Mouse (Mus musculus) forebrain, embryonic 16.5 days (tissue): ENCODE measurements around the gene Tbc1d15. TPM values are rescaled to one million over a fixed set of nuclear protein-coding genes. Genes with fewer than 3 reads are reported as not detected.

Experiments used
- ATAC-seq: fragments of 200-750 bp; cut with Nextera tagmentation; 2 replicates; pipeline ENCODE4 v1.8.0; 2017; ENCODE audit warnings: mild to moderate bottlenecking, moderate library complexity
- H3K27ac ChIP-seq: fragments of 300-500 bp; sonication (generic); 2 replicates; pipeline ENCODE4 v1.5.1; 2014; ENCODE audit warnings: low read length, control low read depth
- H3K27me3 ChIP-seq: fragments of 300-500 bp; sonication (generic); replicated peaks from 2 replicates; pipeline ENCODE4 v1.6.1; 2014; ENCODE audit warnings: low read length; ENCODE audit not compliant: control insufficient read depth, insufficient read depth
- H3K36me3 ChIP-seq: fragments of 300-500 bp; sonication (generic); 2 replicates; pipeline ENCODE4 v1.6.1; 2014; ENCODE audit not compliant: control insufficient read depth, insufficient read depth
- H3K4me1 ChIP-seq: fragments of 300-500 bp; sonication (generic); replicated peaks from 2 replicates; pipeline ENCODE4 v1.6.1; 2014; ENCODE audit warnings: low read length; ENCODE audit not compliant: control insufficient read depth, insufficient read depth
- H3K4me2 ChIP-seq: fragments of 300-500 bp; sonication (generic); 2 replicates; pipeline ENCODE4 v1.6.1; 2014; ENCODE audit warnings: mild to moderate bottlenecking, low read length, control low read depth
- H3K4me3 ChIP-seq: fragments of 300-500 bp; sonication (generic); replicated peaks from 2 replicates; pipeline ENCODE4 v1.5.1; 2014; ENCODE audit warnings: mild to moderate bottlenecking, low read length, control low read depth
- H3K9ac ChIP-seq: fragments of 300-500 bp; sonication (generic); replicated peaks from 2 replicates; pipeline ENCODE4 v1.6.1; 2014; ENCODE audit warnings: low read depth, low read length, control low read depth
- H3K9me3 ChIP-seq: fragments of 300-500 bp; sonication (generic); 2 replicates; pipeline ENCODE4 v1.6.1; 2016; ENCODE audit warnings: low read length; ENCODE audit not compliant: control insufficient read depth
- WGBS: fragments of 180-500 bp; shearing (Covaris S2); extraction: QIAGEN DNeasy Blood & Tissue Kit; methylation state at CpG from one replicate; pipeline ENCODE4 v1.1.7; 2014; 5-methylcytosine and 5-hydroxymethylcytosine counted together
- polyA plus RNA-seq: library from polyadenylated mRNA; unstranded; fragments of >200 nt; fragmentation: Nextera tagmentation; extraction: Ambion mirVana; gene quantifications from 2 replicates; pipeline ENCODE4 v1.2.1, GENCODE M21; 2015

Gene Tbc1d15
- polyA plus RNA-seq, 1 experiment from 2014 or later, result 39.9 TPM

DNA sequence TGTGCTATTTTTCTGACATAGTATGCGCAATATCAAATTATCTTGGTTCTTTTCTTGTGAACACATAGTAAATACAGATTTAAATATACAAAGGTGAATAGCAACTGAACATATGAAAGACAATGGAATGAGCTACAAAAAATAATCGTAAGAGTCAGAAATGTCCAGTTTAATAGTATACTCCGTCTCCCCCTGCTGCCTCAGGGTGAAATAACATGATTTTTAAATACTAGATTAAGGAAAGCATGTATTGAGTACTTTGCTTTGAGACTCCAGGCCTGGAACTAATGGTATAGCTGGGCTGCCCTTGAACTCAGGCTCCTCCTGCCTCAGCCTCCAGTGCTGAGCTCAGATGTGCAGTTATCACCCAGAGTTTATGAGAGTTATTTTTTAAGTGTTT lies 18.8 kb downstream of the Tbc1d15 start:
- WGBS, result 90% methylated on average over 3 of the region's 3 CpGs
- no peak for ATAC-seq
- no peaks in the 10 kb centered on the region for H3K9me3 ChIP-seq
- H3K27me3 ChIP-seq, result no peaks in the 10 kb centered on the region
- H3K36me3 ChIP-seq, result peaks cover 8% of the 10 kb centered on the region; the same call in 1 of the 2 replicates
- H3K9ac ChIP-seq, result no peak overlapping the region
- H3K4me2 ChIP-seq, result no peak overlapping the region
- no peak overlapping the region for H3K27ac ChIP-seq
- no peak overlapping the region for H3K4me3 ChIP-seq
- H3K4me1 ChIP-seq, result no peaks in the 10 kb centered on the region

DNA sequence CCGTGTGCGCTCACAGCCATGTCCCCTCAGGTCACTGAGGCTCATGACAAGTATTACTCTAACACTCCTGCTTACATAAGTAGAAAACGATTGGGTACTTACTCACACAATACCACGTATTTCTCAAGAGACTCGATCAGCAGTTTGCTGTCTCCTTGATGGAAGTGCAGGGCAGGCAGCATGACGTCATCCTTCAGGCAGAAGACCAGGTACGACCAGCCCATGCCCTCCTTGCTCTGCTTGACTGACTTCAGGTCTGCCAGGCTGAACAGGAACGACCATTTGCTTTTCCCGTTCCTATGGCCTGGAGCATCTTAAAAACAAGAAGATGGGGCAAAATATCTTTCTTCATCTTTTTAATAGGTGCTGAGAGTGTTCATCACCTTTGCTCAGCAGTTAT lies 22.2 kb downstream of the Tbc1d15 start:
- Histone ChIP-seq H3K4me3 (no peak overlapping the region), H3K9ac (no peak overlapping the region), H3K27ac (no peak overlapping the region), H3K4me1 (no peaks in the 10 kb centered on the region), H3K36me3 (peaks cover 8% of the 10 kb centered on the region; the same call in 1 of the 2 replicates), H3K27me3 (no peaks in the 10 kb centered on the region), H3K9me3 (no peaks in the 10 kb centered on the region), H3K4me2 (no peak overlapping the region)
- no peak for ATAC-seq
- 84% methylated on average over 9 of the region's 9 CpGs for WGBS

DNA sequence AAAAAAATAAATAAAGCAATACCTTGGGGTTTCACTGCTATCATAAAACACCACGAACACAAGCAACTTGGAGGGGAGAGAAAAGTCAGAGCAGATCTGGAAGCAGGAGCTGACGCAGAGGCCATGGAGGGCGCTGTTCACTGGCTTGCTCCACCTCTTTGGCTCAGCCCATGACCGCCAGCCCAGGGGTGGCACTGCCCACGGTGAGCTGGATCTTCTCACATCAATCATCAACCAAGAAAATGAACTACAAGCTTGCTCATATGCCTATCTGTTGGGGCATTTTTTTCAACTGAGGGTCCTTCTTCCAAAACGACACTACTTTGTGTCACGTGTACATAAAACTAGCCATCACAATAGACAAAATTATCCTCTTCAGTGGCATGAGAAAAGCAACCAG lies 24.7 kb downstream of the Tbc1d15 start:
- Histone ChIP-seq H3K36me3 (0 out of 2 replicates have a peak, but pooled peaks cover 2% of the 10 kb centered on the region), H3K4me2 (no peak overlapping the region), H3K9ac (no peak overlapping the region), H3K9me3 (no peaks in the 10 kb centered on the region), H3K27ac (no peak overlapping the region), H3K4me1 (no peaks in the 10 kb centered on the region), H3K27me3 (no peaks in the 10 kb centered on the region), H3K4me3 (no peak overlapping the region)
- WGBS, result 94% methylated on average over 7 of the region's 7 CpGs
- no peak for ATAC-seq

GRCm38 (mm10) chr10:115223845-115224244 lies 27.4 kb downstream of the Tbc1d15 start:
- WGBS, result 88% methylated on average over 3 of the region's 3 CpGs
- Histone ChIP-seq H3K9me3 (no peaks in the 10 kb centered on the region), H3K4me1 (no peaks in the 10 kb centered on the region), H3K9ac (no peak overlapping the region), H3K4me2 (no peak overlapping the region), H3K36me3 (peaks cover 5% of the 10 kb centered on the region), H3K27ac (no peak overlapping the region), H3K27me3 (no peaks in the 10 kb centered on the region), H3K4me3 (no peak overlapping the region)
- no peak for ATAC-seq

- H3K4me3 ChIP-seq, result no peak overlapping the region
- no peaks in the 10 kb centered on the region for H3K4me1 ChIP-seq
- 94% methylated on average over 11 of the region's 11 CpGs for WGBS
- H3K9ac ChIP-seq, result no peak overlapping the region
- no peak for ATAC-seq
- no peak overlapping the region for H3K4me2 ChIP-seq
- H3K27ac ChIP-seq, result no peak overlapping the region
- no peaks in the 10 kb centered on the region for H3K27me3 ChIP-seq
- no peaks in the 10 kb centered on the region for H3K9me3 ChIP-seq
- peaks cover 20% of the 10 kb centered on the region for H3K36me3 ChIP-seq
Measured at GRCm38 (mm10) chr10:115212916-115213580, 38.2 kb downstream of the Tbc1d15 start.

DNA sequence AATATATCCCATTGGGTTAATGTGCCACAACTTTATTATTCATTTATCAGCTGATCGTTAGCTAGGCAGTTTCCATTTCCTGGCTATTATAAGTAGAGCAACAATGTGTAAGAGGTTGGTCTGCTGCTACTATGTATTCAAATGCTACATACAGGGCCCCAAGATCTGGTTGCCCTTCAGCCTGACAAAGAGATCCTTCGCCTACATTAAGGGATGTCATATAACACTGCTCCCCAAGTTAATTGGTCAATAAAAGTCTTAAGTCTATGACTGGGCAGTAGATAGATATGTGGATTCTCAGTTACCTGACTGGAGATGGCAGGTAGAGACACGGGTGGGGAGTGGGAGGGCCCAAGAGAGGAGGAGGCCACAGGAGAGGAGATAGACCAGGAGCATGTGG lies 45.4 kb downstream of the Tbc1d15 start:
- no peaks in the 10 kb centered on the region for H3K9me3 ChIP-seq
- WGBS, result 90% methylated on average over 3 of the region's 3 CpGs
- no peak for ATAC-seq
- no peak overlapping the region for H3K4me3 ChIP-seq
- H3K27ac ChIP-seq, result no peak overlapping the region
- no peak overlapping the region for H3K9ac ChIP-seq
- H3K27me3 ChIP-seq, result no peaks in the 10 kb centered on the region
- H3K4me2 ChIP-seq, result no peak overlapping the region
- H3K36me3 ChIP-seq, result peaks cover 10% of the 10 kb centered on the region
- H3K4me1 ChIP-seq, result no peaks in the 10 kb centered on the region

DNA sequence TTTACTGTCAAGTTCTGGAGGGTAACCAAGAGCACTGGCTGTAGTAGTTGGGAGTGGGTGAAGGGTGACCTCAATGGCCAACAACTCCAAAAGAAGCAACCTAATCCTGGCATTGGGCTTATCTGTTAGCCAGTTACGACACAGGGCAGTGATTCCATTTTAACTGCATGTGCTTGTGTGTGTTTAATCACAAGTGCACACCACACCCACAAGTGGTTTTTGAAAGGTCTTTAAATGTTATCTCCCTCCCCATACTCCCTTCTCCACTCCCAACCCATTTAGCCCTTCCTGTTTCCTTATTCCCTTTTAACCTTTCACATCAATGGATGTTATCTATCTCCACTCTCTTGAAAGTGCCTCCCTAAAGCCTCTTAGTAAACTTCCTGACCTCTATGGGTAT lies 46.0 kb downstream of the Tbc1d15 start:
- no peaks in the 10 kb centered on the region for H3K4me1 ChIP-seq
- H3K4me2 ChIP-seq, result no peak overlapping the region
- H3K4me3 ChIP-seq, result no peak overlapping the region
- H3K36me3 ChIP-seq, result peaks cover 10% of the 10 kb centered on the region
- no peak overlapping the region for H3K9ac ChIP-seq
- no peak for ATAC-seq
- H3K27ac ChIP-seq, result no peak overlapping the region
- WGBS, result 90% methylated on average over 1 of the region's 1 CpGs
- H3K9me3 ChIP-seq, result no peaks in the 10 kb centered on the region
- H3K27me3 ChIP-seq, result no peaks in the 10 kb centered on the region

DNA sequence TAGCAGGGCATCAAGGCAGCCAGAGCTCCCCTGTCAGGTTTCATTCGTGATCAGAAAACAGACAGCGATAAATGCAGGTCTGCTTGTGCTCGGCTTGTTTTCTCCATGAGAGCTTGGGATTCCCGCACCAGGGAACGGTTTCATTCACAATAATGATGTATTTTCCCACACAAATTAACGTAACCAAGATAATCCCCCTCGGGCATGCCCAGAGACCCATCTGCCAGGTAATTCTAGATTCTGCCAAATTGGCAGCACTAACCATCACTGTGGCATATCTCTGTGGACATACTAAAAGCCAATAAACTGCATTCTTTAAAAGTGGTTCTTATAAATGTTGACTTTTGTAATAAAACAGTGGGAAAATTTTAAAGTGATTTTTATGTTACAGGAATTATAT lies 60.1 kb downstream of the Tbc1d15 start:
- WGBS, result 42% methylated on average over 7 of the region's 7 CpGs
- peak; percentile 73 for ATAC-seq

GRCm38 (mm10) chr10:115187390-115187789 lies 63.9 kb downstream of the Tbc1d15 start:
- no peaks in the 10 kb centered on the region for H3K27me3 ChIP-seq
- H3K4me3 ChIP-seq, result no peak overlapping the region
- no peak overlapping the region for H3K27ac ChIP-seq
- H3K9ac ChIP-seq, result no peak overlapping the region
- H3K36me3 ChIP-seq, result no peaks in the 10 kb centered on the region
- peak; percentile 59; the same call in 1 of the 2 replicates for ATAC-seq
- peaks cover 5% of the 10 kb centered on the region; the same call in 1 of the 2 replicates for H3K4me1 ChIP-seq
- 64% methylated on average over 1 of the region's 1 CpGs for WGBS
- no peak overlapping the region for H3K4me2 ChIP-seq
- no peaks in the 10 kb centered on the region for H3K9me3 ChIP-seq

More for the DNA sequence above, 60.1 kb downstream of the Tbc1d15 start:
- Histone ChIP-seq H3K4me3 (no peak overlapping the region), H3K27ac (no peak overlapping the region), H3K4me2 (no peak overlapping the region), H3K36me3 (no peaks in the 10 kb centered on the region), H3K9me3 (no peaks in the 10 kb centered on the region), H3K4me1 (peaks cover 2% of the 10 kb centered on the region; the same call in 1 of the 2 replicates), H3K9ac (no peak overlapping the region), H3K27me3 (no peaks in the 10 kb centered on the region)
